Mouse (Mus musculus) olfactory bulb, adult 2 months (tissue): ENCODE data around the gene Sds.

Source experiments
- CTCF ChIP-seq: fragments of 200-500 bp; IDR thresholded peaks from 2 replicates; pipeline ENCODE4 v1.5.1; 2012; ENCODE audit warnings: low read depth, mild to moderate bottlenecking, low read length, moderate library complexity; ENCODE audit not compliant: insufficient read depth
- POLR2A ChIP-seq: fragments of 200-500 bp; IDR thresholded peaks from 2 replicates; pipeline ENCODE4 v1.6.1; 2012; ENCODE audit warnings: mild to moderate bottlenecking, low read depth, low read length, moderate library complexity; ENCODE audit not compliant: insufficient read depth

DNA sequence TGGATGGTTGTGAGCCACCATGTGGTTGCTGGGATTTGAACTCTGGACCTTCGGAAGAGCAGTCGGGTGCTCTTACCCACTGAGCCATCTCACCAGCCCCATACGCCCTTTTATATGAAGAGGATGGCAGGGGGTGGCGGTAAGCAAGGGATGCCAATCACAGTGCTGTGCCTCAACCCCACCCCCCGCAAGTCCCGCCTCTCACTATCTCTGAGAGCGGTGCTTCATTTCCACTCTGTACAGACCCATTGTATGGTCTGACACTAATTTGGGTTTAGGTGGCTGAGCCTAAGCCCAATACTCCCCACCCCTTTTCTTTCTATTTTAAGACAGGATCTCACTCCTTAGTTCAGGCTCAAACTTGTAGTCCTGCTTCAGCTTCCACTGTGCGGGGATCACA, 465 bp upstream of the Sds start:
- TF ChIP-seq CTCF (no peak), POLR2A (no peak)
